Mouse (Mus musculus) retina, embryonic 14.5 days (tissue): ENCODE measurements around the gene Olfr1131.
"Not testable (repeated sequence)": the region's sequence is repeated elsewhere in the genome, so short reads cannot be mapped to it uniquely, and the experiment has no call there.

Experiments used
- DNase-seq: peaks from one replicate; pipeline ENCODE4 v3.0.0-alpha.2; 2015; ENCODE audit warnings: low spot score

Gene Olfr1131

GRCm38 (mm10) chr2:87626804-87627203 lies at the start of gene Olfr1131:
Olfr1131 (plus strand) TSS chr2:87627104.
- DNase-seq, result no peak

GRCm38 (mm10) chr2:87605912-87606311 lies 21.0 kb upstream of the Olfr1131 start, which contains the start of gene Olfr1130:
Olfr1130 (plus strand) TSS chr2:87606212.
- not testable (repeated sequence) for DNase-seq

DNA sequence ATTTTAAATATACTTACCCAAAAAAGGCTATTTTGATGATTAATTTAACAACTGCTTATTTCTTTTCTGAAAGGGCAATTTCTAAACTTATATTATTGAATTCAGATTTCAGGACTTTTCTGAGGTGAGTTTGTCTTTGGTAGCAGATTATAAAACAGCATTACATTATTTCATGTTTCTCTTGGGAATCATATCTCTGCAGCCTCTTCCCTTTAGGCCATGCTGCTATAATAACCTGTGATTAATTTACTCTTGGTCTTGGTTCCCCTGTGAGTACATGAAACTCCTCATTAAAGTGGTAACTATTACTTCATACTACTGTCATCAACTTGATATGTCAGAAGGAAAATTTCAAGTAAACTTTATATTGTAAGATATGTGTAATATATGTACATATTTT lies 10.5 kb downstream of the Olfr1131 start, which contains the start of gene Olfr1132:
Gene Olfr1132 (minus strand): TSS at position 101 of the 400 bp plus-strand sequence.
- DNase-seq, result no peak

- no peak for DNase-seq
Observed at GRCm38 (mm10) chr2:87642441-87642840, 15.5 kb downstream of the Olfr1131 start.

- DNase-seq, result no peak
Observed at GRCm38 (mm10) chr2:87647274-87647673, 20.4 kb downstream of the Olfr1131 start, which contains the start of gene Olfr1133. Olfr1133 (minus strand) TSS chr2:87647374.

DNA sequence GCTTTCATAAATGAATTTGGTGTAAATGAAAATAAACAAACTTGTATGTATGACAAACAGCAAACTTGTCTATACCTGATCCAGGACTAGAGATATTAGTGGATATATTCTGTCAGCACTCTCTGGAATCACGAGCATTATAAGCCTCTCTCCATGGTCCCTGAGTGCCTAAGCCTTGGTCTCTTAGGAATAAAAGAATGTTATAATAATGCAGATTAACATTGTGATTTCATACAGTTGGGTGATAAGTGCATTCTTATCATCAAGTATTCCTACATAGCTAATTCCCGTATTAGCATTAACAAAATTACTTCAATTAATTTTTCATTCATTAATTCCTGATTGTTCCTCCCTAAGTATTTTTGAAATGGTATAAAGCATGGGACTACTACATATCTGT lies 31.5 kb downstream of the Olfr1131 start, which contains the start of gene Olfr1134:
Gene Olfr1134 (minus strand): TSS at position 101 of the 400 bp plus-strand sequence.
- no peak for DNase-seq

DNA sequence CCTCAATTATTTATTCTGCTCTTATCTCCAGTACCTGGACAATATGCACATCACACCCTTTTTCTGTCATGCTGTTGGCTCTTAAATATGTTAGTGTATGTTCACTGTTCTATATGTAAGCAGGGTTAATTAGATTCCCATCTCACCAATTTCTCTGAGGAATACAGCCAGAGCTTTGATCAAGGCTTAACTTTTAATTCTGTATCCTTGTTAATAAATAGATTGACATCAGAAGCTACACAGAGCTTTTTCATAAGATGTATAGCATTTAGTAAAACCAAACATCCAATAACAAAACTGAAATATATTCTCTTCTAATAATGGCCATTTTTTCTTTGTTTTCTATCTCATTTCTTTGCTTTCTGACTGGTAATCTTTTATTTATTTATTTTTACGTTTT lies 46.7 kb downstream of the Olfr1131 start, which contains the start of gene Olfr1135:
Gene Olfr1135 (minus strand): TSS at position 101 of the 400 bp plus-strand sequence.
- DNase-seq, result no peak
